Mouse (Mus musculus): ENCODE data around the gene Cdkal1.

Cdkal1 gene

DNA sequence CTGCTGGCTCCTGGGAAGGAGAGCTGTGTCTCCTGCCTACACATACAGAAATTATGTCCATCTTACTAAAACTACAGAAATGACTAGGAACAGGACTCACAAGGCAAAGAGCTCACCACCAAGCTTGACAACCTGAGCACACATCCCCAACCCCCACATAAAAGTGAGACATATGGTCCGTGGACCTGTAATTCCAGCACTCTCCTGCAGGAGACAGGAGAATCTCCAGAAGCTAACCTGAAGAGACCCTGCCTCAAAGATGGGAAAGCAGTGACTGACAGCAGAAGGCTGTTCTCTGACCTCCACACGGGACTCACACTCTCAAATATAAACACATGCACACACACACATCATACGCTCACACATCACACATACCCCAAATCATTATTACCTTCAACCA, 36.3 kb downstream of the Cdkal1 start:
- in situ Hi-C loops (cut with MboI, MseI), result no loop called here

DNA sequence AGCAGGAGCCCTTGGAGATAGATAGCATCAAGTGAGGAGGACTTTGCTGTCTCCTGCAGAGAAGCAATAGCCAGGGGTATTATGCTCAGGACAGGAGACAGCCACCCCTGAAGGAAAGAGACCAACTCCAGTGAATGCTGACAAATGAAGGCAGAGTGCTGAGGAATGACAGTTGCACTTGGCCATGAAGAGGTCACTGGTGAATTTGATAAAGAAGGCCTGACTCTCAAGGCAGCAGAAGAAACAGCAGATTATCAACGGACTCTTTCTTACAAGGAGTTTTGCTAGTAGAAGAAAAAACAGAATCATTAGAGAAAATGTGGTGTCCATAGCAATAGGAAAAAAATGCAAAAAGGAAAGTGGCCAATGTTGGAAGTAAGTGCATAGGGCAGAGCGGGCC, 37.2 kb downstream of the Cdkal1 start:
- in situ Hi-C loops (cut with MboI, MseI), result no loop called here

DNA sequence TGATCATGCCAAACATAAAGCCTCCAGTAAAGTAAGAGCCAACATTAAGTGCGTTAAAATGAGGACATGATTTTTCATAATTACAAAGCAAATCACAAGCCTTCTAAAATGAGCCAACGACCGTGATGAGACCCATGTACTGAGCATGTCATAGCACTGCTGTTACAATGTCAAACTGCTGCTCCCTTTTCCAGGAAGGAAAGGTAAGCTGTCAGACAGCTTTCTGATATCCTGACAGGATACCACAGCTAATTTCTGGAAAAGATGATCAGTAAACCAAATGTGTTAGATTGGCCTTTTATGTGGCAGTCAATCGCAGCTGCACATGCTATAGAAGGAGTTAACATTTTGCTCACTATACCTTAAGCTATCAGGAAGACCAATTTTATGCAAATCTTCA, 44.7 kb downstream of the Cdkal1 start:
- in situ Hi-C loops (cut with MboI, MseI), result no loop called here

DNA sequence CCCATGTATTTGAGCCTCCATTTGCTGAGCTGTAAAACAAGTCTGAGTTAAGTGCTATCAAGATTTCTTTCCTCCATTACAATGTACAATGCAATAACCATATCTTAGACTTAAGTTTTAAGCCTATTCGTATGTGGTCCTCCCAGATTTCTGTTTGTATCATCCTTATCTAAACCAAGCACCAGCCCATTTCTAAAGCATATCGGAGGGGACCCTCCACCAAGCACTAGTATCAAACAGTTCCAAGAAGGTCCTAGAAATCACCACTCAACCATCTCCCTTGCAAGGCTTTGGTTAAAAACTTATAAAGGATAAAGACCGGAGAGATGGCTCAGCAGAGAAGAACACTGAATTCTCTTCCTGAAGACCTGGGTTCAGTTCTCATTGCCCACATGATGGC, 47.1 kb downstream of the Cdkal1 start:
- in situ Hi-C loops (cut with MboI, MseI), result loop anchor here in 1 of 2 experiments (10.0 kb wide), 1 partner anchor 444 kb away; no protein-coding TSS in a partner anchor

DNA sequence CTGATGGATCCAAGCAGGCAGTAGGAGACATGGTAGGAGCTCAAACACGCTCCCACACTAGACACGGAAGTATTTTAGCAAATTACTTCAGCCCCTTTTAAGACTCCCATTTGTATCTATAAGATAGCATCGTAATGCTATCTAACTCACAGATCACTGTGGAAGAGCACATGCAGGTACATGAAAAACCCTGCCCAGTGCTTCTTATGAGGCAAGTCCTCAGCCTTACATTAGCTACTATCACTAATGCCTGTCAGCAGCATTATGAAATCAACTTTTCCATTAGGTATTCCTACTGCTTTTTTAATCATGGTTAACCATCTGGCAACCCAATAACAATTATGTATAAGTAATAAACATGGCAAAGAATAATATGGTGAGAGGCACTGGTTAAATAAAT, 47.5 kb downstream of the Cdkal1 start:
- in situ Hi-C loops (cut with MboI, MseI), result loop anchor here in 1 of 2 experiments (10.0 kb wide), 1 partner anchor 443 kb away; no protein-coding TSS in a partner anchor

DNA sequence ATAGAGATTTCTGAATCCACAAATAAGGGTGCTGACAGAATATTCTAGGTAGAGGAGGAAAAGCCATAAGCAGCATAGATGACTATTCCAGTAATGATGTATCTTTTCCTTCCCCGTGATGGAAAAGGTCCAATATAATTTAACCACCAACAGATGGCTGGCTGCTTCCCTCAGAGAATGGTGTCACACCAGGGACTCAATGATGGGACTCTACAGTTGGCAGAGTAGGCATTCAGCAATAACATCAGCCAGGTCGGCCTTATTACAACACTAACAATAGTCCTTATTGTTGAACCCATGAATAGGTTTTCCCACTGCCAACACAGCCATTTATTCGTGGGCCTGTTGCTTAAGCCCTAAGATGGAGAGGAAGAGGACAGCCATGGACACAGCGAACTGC, 48.6 kb downstream of the Cdkal1 start:
- in situ Hi-C loops (cut with MboI, MseI), result loop anchor here in 1 of 2 experiments (10.0 kb wide), 1 partner anchor 442 kb away; no protein-coding TSS in a partner anchor

DNA sequence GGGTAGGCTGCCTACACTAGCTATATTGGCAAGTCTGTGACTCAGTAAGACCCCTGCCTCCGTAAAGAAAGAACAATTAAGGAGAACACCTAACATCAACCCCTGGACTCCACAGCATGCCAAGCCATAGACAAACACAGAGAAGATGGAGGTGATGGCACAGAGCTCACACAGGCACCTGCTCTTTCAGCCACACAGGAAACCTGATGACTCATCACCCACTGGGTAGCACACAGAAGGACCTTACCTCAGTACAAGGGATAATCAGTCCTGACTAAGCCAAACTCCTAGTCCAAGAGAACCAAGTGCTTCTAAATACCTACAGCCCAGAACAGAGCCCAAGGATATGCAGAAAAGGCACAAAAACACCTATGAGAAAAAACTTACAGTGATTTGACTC, 50.2 kb downstream of the Cdkal1 start:
- in situ Hi-C loops (cut with MboI, MseI), result loop anchor here in 1 of 2 experiments (10.0 kb wide), 1 partner anchor 440 kb away; no protein-coding TSS in a partner anchor

DNA sequence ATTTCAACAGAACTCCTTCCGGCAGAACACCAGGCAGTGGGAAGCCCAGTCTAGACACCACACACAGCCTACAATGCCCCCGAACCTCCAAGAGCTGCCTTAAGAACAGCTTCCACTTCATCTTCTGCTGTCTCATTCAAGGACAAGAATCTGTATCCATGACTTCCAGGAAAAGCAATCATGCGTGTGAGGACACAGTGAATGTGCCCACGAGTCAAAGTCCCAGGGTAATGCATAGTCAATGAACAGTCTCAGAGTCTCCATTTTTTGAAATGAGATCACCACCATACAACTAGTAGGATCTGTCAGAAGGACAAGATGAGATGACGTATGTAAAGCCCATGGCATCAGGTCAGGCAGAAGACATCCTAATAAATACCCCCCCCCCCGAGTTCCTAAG, 51.4 kb downstream of the Cdkal1 start:
- in situ Hi-C loops (cut with MboI, MseI), result loop anchor here in 1 of 2 experiments (10.0 kb wide), 1 partner anchor 439 kb away; no protein-coding TSS in a partner anchor

DNA sequence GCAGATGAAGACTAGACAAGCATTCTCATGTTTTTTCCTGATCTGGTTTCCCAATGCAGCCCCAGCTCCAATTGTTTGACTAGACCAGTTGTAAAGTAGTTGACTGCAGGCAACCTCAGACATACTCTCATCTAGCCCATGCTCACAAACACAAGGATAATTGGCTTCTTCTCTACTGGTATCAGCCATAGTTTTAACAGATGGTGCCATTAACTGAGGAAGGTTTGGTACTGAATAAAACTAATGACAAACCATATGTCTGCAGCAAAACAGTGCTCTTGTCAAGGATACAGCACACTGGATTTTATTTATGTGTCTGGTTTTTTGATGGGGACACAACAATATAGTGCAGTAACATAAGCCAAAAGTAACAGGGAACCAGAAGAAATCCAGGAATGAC, 52.8 kb downstream of the Cdkal1 start:
- in situ Hi-C loops (cut with MboI, MseI), result loop anchor here in 1 of 2 experiments (10.0 kb wide), 1 partner anchor 438 kb away; no protein-coding TSS in a partner anchor

DNA sequence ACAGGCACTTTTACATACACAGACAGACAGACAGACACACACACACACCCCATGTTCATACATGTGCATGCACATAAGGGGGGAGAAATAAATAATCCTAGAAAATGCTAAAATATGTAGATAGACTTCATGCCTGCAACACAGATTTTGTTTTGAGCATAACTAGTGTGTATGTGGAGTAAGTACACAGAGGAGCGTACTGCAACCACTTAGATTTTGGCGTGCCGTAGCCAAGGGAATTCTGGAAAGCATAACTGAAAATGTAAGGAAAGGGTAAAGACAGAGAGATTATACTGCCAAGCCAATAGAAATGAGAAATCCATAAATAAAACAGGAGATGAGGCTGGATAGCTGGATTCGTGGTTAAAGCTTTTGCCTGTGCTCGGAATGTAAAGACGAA, 55.4 kb downstream of the Cdkal1 start:
- in situ Hi-C loops (cut with MboI, MseI), result loop anchor here in 1 of 2 experiments (10.0 kb wide), 1 partner anchor 435 kb away; no protein-coding TSS in a partner anchor

DNA sequence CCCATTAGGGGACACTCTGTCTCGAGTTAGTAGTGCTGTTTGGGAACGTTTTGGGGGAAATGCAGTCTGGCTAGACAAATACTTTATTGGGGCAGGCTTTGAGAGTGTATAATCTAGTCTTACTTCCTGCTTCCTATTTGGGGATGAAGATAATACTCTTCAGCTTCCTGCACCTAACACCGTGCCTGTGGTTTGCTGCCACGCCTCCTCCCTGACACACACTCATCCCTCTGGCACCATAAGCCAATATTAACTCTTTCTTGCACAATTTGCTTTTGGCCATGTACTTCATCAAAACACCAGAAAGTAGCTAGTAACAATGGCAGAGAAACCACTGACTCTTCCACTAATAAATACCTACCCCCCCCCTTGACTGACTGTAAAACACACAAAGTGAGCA, 63.4 kb downstream of the Cdkal1 start:
- in situ Hi-C loops (cut with MboI, MseI), result no loop called here

DNA sequence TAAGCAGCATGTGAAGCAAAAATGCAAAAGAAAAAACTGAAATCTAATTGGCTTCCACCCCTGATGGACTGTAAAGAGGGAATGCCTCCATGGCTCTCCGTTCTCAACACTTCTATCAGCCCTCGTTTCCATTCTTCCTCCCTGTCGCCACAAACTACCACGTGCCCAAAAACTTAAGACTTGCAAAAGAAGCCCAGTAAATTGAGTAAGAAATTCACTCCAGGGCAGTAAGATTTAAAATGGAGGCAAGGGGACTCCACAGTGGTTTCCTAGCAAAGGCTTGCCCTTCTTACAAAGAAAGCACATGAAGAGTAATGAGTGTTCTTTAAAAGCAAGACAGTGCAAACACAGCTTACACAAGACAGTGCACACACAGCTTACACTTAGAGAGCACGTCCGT, 64.0 kb downstream of the Cdkal1 start:
- in situ Hi-C loops (cut with MboI, MseI), result no loop called here

DNA sequence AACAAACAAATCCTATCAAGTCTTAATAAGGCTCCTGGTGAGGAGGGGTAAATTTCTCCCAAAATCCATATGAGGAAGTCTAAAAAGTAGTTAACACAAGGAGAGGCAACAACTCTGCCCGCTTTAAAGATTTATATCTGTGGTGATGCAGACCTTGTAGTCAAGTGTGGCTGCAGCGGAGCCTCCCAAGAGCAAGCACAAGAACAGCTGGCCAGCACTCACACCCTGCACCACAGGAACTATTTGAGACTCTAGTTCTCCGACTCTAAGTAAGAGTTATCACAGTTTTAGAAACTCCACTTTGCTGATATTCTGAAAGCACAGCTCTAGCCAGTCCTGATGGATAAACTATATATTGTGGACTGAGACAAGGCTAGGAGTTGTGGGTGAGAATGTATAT, 68.5 kb downstream of the Cdkal1 start:
- in situ Hi-C loops (cut with MboI, MseI), result no loop called here

DNA sequence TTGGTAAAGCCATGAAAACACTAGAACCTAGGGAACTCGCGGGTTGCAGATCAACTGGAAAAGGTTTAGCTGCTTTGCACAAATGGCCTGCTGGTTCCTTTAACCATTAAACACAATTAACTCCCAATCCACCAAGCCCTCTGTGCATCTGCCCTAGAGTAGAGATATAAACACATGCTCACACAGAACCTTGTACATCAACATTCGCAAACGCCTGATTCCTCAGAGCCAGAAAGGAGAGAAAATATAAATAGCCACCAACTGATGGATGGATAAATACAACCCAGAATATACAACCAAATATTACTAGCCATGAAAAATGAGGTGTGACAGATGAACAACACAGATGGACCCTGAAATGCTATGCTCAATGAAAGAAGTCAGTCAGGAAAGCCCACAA, 70.6 kb downstream of the Cdkal1 start:
- in situ Hi-C loops (cut with MboI, MseI), result no loop called here

DNA sequence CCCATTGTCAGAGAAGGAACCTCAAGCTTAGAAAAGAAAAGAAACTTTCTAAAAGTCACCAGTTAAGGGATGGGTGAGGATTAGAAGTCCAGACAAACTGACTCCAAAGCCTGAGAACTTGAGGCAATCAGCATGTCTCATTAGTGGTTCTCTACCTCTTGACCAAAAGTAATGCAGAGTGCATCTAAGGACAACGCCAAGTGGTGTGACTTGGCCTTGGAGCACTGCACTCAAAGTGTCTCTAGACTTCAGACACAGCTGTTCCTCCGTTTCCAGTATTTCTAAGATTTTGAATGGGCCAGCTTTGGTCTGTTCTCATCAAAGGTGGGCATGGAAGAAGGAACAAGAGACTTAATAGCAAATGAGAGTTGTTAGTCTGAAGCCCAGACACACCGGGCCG, 74.1 kb downstream of the Cdkal1 start:
- in situ Hi-C loops (cut with MboI, MseI), result no loop called here

DNA sequence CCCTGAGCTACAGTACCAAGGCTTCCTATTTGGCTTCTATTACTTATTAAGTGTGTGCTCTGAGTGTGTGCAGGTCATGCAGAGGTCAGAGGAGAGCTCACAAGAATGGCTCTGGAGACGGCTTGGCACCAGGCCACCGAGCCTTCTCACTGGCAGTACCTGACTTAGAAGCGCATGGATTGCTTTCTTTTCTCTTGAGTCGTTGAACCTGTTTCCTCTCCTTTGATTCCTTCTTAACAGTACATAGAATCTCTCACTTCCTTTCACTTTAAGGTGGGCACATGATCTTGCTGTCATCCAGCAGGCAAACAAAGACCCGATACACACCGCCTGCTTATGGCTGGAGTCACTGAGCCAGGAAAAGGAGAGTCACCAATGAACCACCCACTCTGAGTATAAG, 74.8 kb downstream of the Cdkal1 start:
- in situ Hi-C loops (cut with MboI, MseI), result no loop called here

DNA sequence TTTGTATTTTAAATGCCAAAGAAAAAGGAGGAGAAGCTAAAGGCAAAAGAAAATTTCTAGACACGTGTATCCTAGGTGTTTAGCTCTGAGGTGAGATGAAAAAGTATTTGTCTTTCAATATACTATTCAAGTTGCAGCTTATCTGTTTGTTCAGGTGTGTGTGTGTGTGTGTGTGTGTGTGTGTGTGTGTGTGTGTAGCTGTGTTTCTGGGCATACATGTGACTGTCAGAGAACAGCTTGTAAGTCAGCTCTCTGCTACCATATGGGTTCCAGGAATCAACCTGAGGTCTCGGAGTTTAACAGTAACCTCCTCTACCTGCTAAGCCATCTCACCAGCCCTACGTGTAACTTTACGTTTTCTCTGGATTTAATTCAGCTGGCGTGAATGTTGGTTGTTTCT, 76.0 kb downstream of the Cdkal1 start:
- in situ Hi-C loops (cut with MboI, MseI), result no loop called here

DNA sequence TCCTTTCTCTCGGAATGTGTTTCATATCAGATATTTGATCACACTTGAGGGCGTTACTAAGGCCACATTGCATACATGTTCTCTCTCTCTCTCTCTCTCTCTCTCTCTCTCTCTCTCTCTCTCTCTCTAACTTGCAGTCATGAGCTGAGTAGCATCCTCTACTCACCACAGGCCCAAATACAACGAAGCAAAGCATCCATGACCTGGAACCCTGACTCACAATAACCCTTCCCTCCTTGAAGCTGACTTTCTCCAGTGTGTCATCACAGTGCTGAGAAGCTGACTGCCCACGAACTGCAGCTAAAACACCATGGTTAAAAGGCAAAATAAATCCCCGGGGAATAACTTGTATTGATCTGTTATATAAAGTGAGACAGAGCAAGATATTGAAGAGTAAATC, 76.4 kb downstream of the Cdkal1 start:
- in situ Hi-C loops (cut with MboI, MseI), result no loop called here

DNA sequence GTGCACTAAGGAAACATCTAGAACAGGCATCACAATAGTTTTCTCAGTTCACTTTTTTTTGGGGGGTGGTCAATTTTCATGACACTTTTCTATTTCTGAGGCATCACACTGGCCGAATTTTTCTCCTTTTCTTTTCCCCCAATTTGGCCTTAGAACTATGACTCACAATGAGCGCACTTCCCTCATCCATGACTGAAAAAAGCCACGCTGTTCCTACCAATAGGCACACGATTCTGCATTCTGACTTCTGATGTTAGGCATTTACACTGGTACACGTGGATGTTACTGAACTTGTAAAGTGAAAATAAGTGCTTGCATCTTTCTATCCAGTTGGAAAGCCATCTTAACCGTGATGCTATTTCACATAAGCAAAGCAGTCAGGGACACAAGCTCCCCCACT, 77.3 kb downstream of the Cdkal1 start:
- in situ Hi-C loops (cut with MboI, MseI), result no loop called here

DNA sequence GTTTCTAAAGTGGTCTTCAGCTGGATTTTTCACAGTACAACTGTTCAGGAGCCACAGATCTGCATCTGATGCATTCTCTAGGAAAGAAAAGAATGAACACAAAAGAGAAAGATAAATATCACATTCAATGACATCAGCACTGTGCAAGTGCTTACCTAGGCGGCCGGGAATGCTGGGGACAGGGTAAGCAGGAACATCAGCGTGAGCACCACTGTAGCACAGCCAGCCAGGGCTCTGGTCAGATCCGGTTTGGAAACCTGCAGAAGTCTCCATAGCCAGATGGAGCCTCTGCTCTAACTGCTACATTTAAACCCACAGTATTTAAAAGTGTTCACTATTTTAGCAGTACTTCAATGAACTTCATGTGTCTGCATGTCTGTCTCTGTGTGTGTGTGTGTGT, 78.2 kb downstream of the Cdkal1 start:
- in situ Hi-C loops (cut with MboI, MseI), result no loop called here

DNA sequence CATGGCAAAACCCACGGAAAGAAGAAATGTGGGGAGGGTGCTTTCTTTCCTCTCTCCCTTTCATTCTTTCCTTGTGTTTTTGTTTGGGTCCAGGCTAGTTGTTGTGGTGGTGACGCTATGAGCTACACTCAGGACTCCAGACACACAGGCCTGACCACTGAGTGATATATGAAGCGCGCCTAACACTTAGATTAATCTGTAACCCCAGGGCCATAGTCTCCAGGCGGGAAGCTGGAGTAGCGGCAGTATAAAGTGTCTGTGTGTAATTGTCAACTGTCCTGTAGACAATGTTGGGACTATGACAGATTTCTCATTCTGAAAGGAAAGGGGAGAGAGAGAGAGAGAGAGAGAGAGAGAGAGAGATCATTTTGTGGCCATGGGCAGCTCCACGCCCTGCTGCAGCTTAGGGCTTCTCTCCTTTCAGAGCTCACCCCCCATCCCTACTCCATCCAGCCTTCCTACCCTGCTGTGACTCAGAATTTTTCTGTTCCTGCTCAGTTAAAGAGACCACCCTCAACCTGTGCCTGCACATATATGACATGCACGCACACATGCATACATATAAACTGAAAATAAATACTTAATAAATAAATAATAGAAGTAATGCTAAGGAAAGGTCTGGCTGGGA, 79.8 kb downstream of the Cdkal1 start:
- in situ Hi-C loops (cut with MboI, MseI), result no loop called here

DNA sequence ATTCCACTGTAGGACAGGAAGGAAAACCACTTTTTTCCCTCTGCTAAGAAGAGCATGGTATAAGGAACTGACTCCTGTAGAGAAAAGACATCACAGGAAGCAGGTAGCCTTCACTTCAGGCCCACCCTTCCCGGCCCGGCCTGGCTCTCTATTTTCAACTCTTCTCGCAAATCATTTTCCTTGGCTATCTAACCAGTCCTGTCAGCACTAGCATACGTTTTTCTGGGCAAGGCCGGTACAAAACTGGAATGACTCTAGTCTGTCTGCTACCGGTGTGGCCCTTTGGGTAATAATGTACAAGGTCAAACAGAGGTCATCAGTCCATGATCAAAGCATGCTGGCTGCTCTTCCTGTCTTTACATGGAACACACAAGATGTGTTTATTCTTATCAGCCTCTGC, 81.9 kb downstream of the Cdkal1 start:
- in situ Hi-C loops (cut with MboI, MseI), result no loop called here

DNA sequence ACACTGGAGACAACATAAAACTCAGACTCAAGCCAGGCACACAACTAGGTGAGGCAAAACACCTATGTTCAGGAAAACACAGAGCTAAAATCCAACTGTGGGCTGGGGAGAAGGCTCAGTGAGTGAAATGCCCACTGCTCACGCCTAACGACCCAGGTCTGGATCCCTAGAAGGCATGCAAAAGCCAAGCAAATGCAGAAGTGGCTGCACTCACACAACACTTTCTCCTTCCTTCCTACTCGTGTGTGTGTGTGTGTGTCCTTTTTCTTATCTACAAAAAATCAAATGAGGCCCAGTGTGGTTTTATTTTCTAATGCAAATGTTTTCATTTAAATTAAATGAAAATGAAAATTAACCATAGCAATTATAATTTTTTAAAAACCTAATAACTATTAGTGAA, 82.5 kb downstream of the Cdkal1 start:
- in situ Hi-C loops (cut with MboI, MseI), result no loop called here
